In genomic region chr9:69243626-69244025, GRCm38 (mm10) we compare ENCODE assay signal across 21 mouse cellular contexts.
DNase-seq lines count a peak whose midpoint lies in the region; ATAC-seq and TF ChIP-seq lines count a peak whose summit lies in the region.
"Had no signal": no experiment of that assay in that cellular context is flagged by ENCODE, and none has a peak within 500 bp of the region (broad histone marks: within the 10 kb centered on the region; RNA-seq: fewer than 3 reads in every experiment).

No protein-coding gene starts in this region.

- no peak for TF ChIP-seq CTCF in brain, embryonic 14.5 days (IDR thresholded peaks at IDR 0.05; ENCODE audit: borderline replicate concordance, extremely low read depth, insufficient read depth, insufficient read length)
- no peak for TF ChIP-seq CTCF in hindbrain, postnatal 0 days (IDR thresholded peaks at IDR 0.05; ENCODE audit: low read depth)

- H3K9me3 ChIP-seq in forebrain, embryonic 14.5 days (replicated peaks; ENCODE audit: control insufficient read depth, low read length) = no peaks in the 10 kb centered on the region
- H3K9me3 ChIP-seq in forebrain, embryonic 15.5 days = no peaks in the 10 kb centered on the region
- H3K9me3 ChIP-seq in hindbrain, postnatal 0 days (ENCODE audit: low read length) = no peaks in the 10 kb centered on the region
- H3K9me3 ChIP-seq in intestine, embryonic 15.5 days = no peaks in the 10 kb centered on the region
- H3K9me3 ChIP-seq: heart, embryonic 15.5 days; neural tube, embryonic 12.5 days had no signal

- peak; percentile 15 for DNase-seq in forebrain, embryonic 14.5 days (ENCODE audit: low spot score)
- DNase-seq in kidney, postnatal 10 days = peak; percentile 30
- DNase-seq in kidney, postnatal 36 days = no peak
- DNase-seq in brain, embryonic 14.5 days (ENCODE audit: low read depth) = peak; percentile 70
- peak; percentile 19 for DNase-seq in hindbrain, postnatal 0 days (ENCODE audit: low spot score)
- no peak for DNase-seq in ovary, postnatal 10 days (ENCODE audit: low spot score)
- DNase-seq: adrenal gland, postnatal 10 days; B cell, adult 2 months; cerebellum, adult 11-12 months; forebrain, postnatal 0 days; gastrocnemius, adult 2 months; kidney, adult 11 months; layer of hippocampus, adult 9-11 months; lung, postnatal 36 days; right cerebral cortex, postnatal 25 days; thymus, postnatal 14 days had no signal

- H3K4me3 ChIP-seq in forebrain, embryonic 14.5 days (ENCODE audit: low read depth, low read length) = no peak overlapping the region
- H3K4me3 ChIP-seq in forebrain, embryonic 15.5 days = no peak overlapping the region
- H3K4me3 ChIP-seq in hindbrain, postnatal 0 days (ENCODE audit: low read length) = no peak overlapping the region
- no peak overlapping the region for H3K4me3 ChIP-seq in intestine, embryonic 15.5 days (replicated peaks)
- H3K4me3 ChIP-seq: gastrocnemius, adult 2 months; heart, embryonic 15.5 days; neural tube, embryonic 12.5 days had no signal

- no peaks in the 10 kb centered on the region for H3K36me3 ChIP-seq in forebrain, embryonic 14.5 days (ENCODE audit: control insufficient read depth, insufficient read depth, low read length)
- no peaks in the 10 kb centered on the region for H3K36me3 ChIP-seq in forebrain, embryonic 15.5 days
- no peaks in the 10 kb centered on the region for H3K36me3 ChIP-seq in hindbrain, postnatal 0 days (ENCODE audit: insufficient read depth, low read length)
- no peaks in the 10 kb centered on the region for H3K36me3 ChIP-seq in intestine, embryonic 15.5 days
- H3K36me3 ChIP-seq: heart, embryonic 15.5 days; neural tube, embryonic 12.5 days had no signal

- no peaks in the 10 kb centered on the region for H3K4me1 ChIP-seq in forebrain, embryonic 14.5 days (ENCODE audit: control insufficient read depth, insufficient read depth, low read length)
- peaks cover 3% of the 10 kb centered on the region; the same call in 1 of the 2 replicates for H3K4me1 ChIP-seq in forebrain, embryonic 15.5 days
- H3K4me1 ChIP-seq in hindbrain, postnatal 0 days (ENCODE audit: insufficient read depth, low read length) = no peaks in the 10 kb centered on the region
- 0 out of 2 replicates have a peak, but pooled peaks cover 2% of the 10 kb centered on the region for H3K4me1 ChIP-seq in intestine, embryonic 15.5 days (replicated peaks)
- H3K4me1 ChIP-seq: neural tube, embryonic 12.5 days had no signal

- H3K27me3 ChIP-seq in forebrain, embryonic 14.5 days (replicated peaks; ENCODE audit: control insufficient read depth, insufficient read depth, low read length) = no peaks in the 10 kb centered on the region
- H3K27me3 ChIP-seq in forebrain, embryonic 15.5 days = no peaks in the 10 kb centered on the region
- no peaks in the 10 kb centered on the region for H3K27me3 ChIP-seq in hindbrain, postnatal 0 days (ENCODE audit: insufficient read depth, low read length)
- H3K27me3 ChIP-seq in intestine, embryonic 15.5 days (replicated peaks) = no peaks in the 10 kb centered on the region
- H3K27me3 ChIP-seq: heart, embryonic 15.5 days; neural tube, embryonic 12.5 days had no signal

- no peak for TF ChIP-seq POLR2A in brain, embryonic 14.5 days (IDR thresholded peaks at IDR 0.05; ENCODE audit: borderline replicate concordance, extremely low read depth, insufficient read depth, insufficient read length, poor library complexity, severe bottlenecking)

- H3K27ac ChIP-seq in forebrain, embryonic 14.5 days (ENCODE audit: low read depth, low read length) = no peak overlapping the region
- no peak overlapping the region for H3K27ac ChIP-seq in forebrain, embryonic 15.5 days (replicated peaks)
- H3K27ac ChIP-seq in hindbrain, postnatal 0 days = no peak overlapping the region
- no peak overlapping the region for H3K27ac ChIP-seq in intestine, embryonic 15.5 days
- H3K27ac ChIP-seq: gastrocnemius, adult 2 months; heart, embryonic 15.5 days; neural tube, embryonic 12.5 days had no signal

- WGBS in forebrain, embryonic 14.5 days = 30% methylated on average over 6 of the region's 6 CpGs
- 36% methylated on average over 6 of the region's 6 CpGs for WGBS in forebrain, embryonic 15.5 days
- 39% methylated on average over 6 of the region's 6 CpGs for WGBS in hindbrain, postnatal 0 days
- WGBS in intestine, embryonic 15.5 days = 42% methylated on average over 6 of the region's 6 CpGs

- ATAC-seq in forebrain, embryonic 14.5 days = no peak
- no peak for ATAC-seq in forebrain, embryonic 15.5 days (replicated peaks)
- ATAC-seq in hindbrain, postnatal 0 days = no peak
- ATAC-seq in intestine, embryonic 15.5 days = no peak
- ATAC-seq: forebrain, postnatal 0 days; midbrain, embryonic 16.5 days had no signal

- H3K9ac ChIP-seq in forebrain, embryonic 14.5 days (ENCODE audit: low read length) = no peak overlapping the region
- H3K9ac ChIP-seq in forebrain, embryonic 15.5 days (replicated peaks) = no peak overlapping the region
- no peak overlapping the region for H3K9ac ChIP-seq in hindbrain, postnatal 0 days (replicated peaks; ENCODE audit: low read length)
- no peak overlapping the region for H3K9ac ChIP-seq in intestine, embryonic 15.5 days
- H3K9ac ChIP-seq: forebrain, postnatal 0 days; heart, embryonic 15.5 days; neural tube, embryonic 12.5 days had no signal

- H3K4me2 ChIP-seq in forebrain, embryonic 14.5 days (ENCODE audit: low read length) = no peak overlapping the region
- H3K4me2 ChIP-seq in forebrain, embryonic 15.5 days (replicated peaks) = no peak overlapping the region
- H3K4me2 ChIP-seq in hindbrain, postnatal 0 days (ENCODE audit: low read depth, low read length) = no peak overlapping the region
- no peak overlapping the region for H3K4me2 ChIP-seq in intestine, embryonic 15.5 days (replicated peaks)
- H3K4me2 ChIP-seq: heart, embryonic 15.5 days; neural tube, embryonic 12.5 days had no signal

Comparison
In these comparisons a context has a peak if more than half of its experiments do, and no peak if none do; other contexts are left out.
1. DNase-seq: peak in forebrain, embryonic 14.5 days (single experiment), kidney, postnatal 10 days (single experiment), brain, embryonic 14.5 days (single experiment) and hindbrain, postnatal 0 days (single experiment); none in kidney, postnatal 36 days (0 of 2) and ovary, postnatal 10 days (single experiment).